Comparison of ENCODE assay signal across 10 mouse cellular contexts in genomic region chr11:5782199-5782944, GRCm38 (mm10). TPM values are rescaled to one million over a fixed set of nuclear protein-coding genes. Genes with fewer than 3 reads are reported as not detected.
A peak's percentile ranks its signal among the peaks of the same experiment; 100 is the strongest.
DNase-seq lines count a peak whose midpoint lies in the region; ATAC-seq and TF ChIP-seq lines count a peak whose summit lies in the region.
"Had no signal": no experiment of that assay in that cellular context is flagged by ENCODE, and none has a peak within 500 bp of the region (broad histone marks: within the 10 kb centered on the region; RNA-seq: fewer than 3 reads in every experiment).

No protein-coding gene starts in this region.

- H3K9me3 ChIP-seq in midbrain, postnatal 0 days (ENCODE audit: low read length): no peaks in the 10 kb centered on the region
- no peaks in the 10 kb centered on the region for H3K9me3 ChIP-seq in midbrain, embryonic 16.5 days (replicated peaks; ENCODE audit: control insufficient read depth, low read length, poor library complexity, severe bottlenecking)
- no peaks in the 10 kb centered on the region for H3K9me3 ChIP-seq in intestine, postnatal 0 days (ENCODE audit: control insufficient read depth)
- H3K9me3 ChIP-seq in stomach, embryonic 15.5 days: no peaks in the 10 kb centered on the region
- H3K9me3 ChIP-seq: embryonic facial prominence, embryonic 15.5 days; hindbrain, embryonic 13.5 days had no signal

- H3K9ac ChIP-seq in midbrain, postnatal 0 days (replicated peaks; ENCODE audit: low read length, poor library complexity, severe bottlenecking): no peak overlapping the region
- no peak overlapping the region for H3K9ac ChIP-seq in midbrain, embryonic 16.5 days (ENCODE audit: low read depth, low read length)
- no peak overlapping the region for H3K9ac ChIP-seq in intestine, postnatal 0 days (ENCODE audit: low read depth, low read length)
- no peak overlapping the region for H3K9ac ChIP-seq in stomach, embryonic 15.5 days
- H3K9ac ChIP-seq: embryonic facial prominence, embryonic 15.5 days; hindbrain, embryonic 13.5 days had no signal

- peak; percentile 27 for DNase-seq in embryo, embryonic 10 days (ENCODE audit: low spot score)
- no peak for DNase-seq in embryo, embryonic 11 days
- no peak for DNase-seq in midbrain, postnatal 0 days (ENCODE audit: low spot score)
- no peak for DNase-seq in adrenal gland, adult (ENCODE audit: inconsistent age in 2 of 2, low spot score in 1 of 2)
- no peak for DNase-seq in gastrocnemius, postnatal 25 days

- 72% methylated on average over 8 of the region's 8 CpGs for WGBS in midbrain, postnatal 0 days
- 68% methylated on average over 8 of the region's 8 CpGs for WGBS in midbrain, embryonic 16.5 days
- 45% methylated on average over 8 of the region's 8 CpGs for WGBS in intestine, postnatal 0 days
- WGBS in stomach, embryonic 15.5 days: 63% methylated on average over 8 of the region's 8 CpGs

- peak; percentile 42 for TF ChIP-seq CTCF in midbrain, postnatal 0 days (IDR thresholded peaks at IDR 0.05)
- TF ChIP-seq CTCF in intestine, postnatal 0 days (IDR thresholded peaks at IDR 0.05; ENCODE audit: low read depth): peak; percentile 70

- H3K4me3 ChIP-seq in midbrain, postnatal 0 days (ENCODE audit: low read depth, low read length): no peak overlapping the region
- H3K4me3 ChIP-seq in midbrain, embryonic 16.5 days (ENCODE audit: low read depth, low read length): no peak overlapping the region
- no peak overlapping the region for H3K4me3 ChIP-seq in intestine, postnatal 0 days (ENCODE audit: low read depth, low read length)
- no peak overlapping the region for H3K4me3 ChIP-seq in stomach, embryonic 15.5 days (replicated peaks)
- H3K4me3 ChIP-seq: embryonic facial prominence, embryonic 15.5 days; hindbrain, embryonic 13.5 days had no signal

- no peak for ATAC-seq in midbrain, postnatal 0 days (ENCODE audit: low FRiP score)
- ATAC-seq in midbrain, embryonic 16.5 days: no peak
- ATAC-seq in intestine, postnatal 0 days: peak; percentile 88
- peak; percentile 74 for ATAC-seq in stomach, embryonic 15.5 days (ENCODE audit: insufficient read depth, low FRiP score, low read depth)

- H3K27ac ChIP-seq in midbrain, postnatal 0 days (ENCODE audit: low read depth, low read length): no peak overlapping the region
- H3K27ac ChIP-seq in midbrain, embryonic 16.5 days (ENCODE audit: low read length): no peak overlapping the region
- peak overlapping the region; percentile 78 for H3K27ac ChIP-seq in intestine, postnatal 0 days (ENCODE audit: low read depth, low read length)
- H3K27ac ChIP-seq in stomach, embryonic 15.5 days: no peak overlapping the region; the same call in 1 of the 2 replicates
- H3K27ac ChIP-seq: embryonic facial prominence, embryonic 15.5 days; hindbrain, embryonic 13.5 days had no signal

- H3K4me2 ChIP-seq in midbrain, postnatal 0 days (ENCODE audit: low read depth, low read length, poor library complexity, severe bottlenecking): no peak overlapping the region
- H3K4me2 ChIP-seq in midbrain, embryonic 16.5 days (ENCODE audit: low read length): no peak overlapping the region
- H3K4me2 ChIP-seq in intestine, postnatal 0 days (replicated peaks; ENCODE audit: low read depth): peak overlapping the region; percentile 39
- no peak overlapping the region for H3K4me2 ChIP-seq in stomach, embryonic 15.5 days
- H3K4me2 ChIP-seq: embryonic facial prominence, embryonic 15.5 days; hindbrain, embryonic 13.5 days had no signal

- H3K4me1 ChIP-seq in midbrain, postnatal 0 days (ENCODE audit: insufficient read depth, low read length): 0 out of 2 replicates have a peak, but pooled peaks cover 1% of the 10 kb centered on the region
- peaks cover 2% of the 10 kb centered on the region for H3K4me1 ChIP-seq in midbrain, embryonic 16.5 days (ENCODE audit: control insufficient read depth, insufficient read depth, low read length)
- H3K4me1 ChIP-seq in intestine, postnatal 0 days (replicated peaks; ENCODE audit: control insufficient read depth, insufficient read depth, low read length): 0 out of 2 replicates have a peak, but pooled peaks cover 12% of the 10 kb centered on the region
- H3K4me1 ChIP-seq in stomach, embryonic 15.5 days: 0 out of 2 replicates have a peak, but pooled peaks cover 1% of the 10 kb centered on the region

- no peaks in the 10 kb centered on the region for H3K27me3 ChIP-seq in midbrain, postnatal 0 days (ENCODE audit: insufficient read depth, low read length)
- H3K27me3 ChIP-seq in midbrain, embryonic 16.5 days (ENCODE audit: control insufficient read depth, insufficient read depth, low read depth, low read length): no peaks in the 10 kb centered on the region
- no peaks in the 10 kb centered on the region for H3K27me3 ChIP-seq in intestine, postnatal 0 days (replicated peaks; ENCODE audit: control insufficient read depth, insufficient read depth, low read length)
- no peaks in the 10 kb centered on the region for H3K27me3 ChIP-seq in stomach, embryonic 15.5 days (replicated peaks)
- H3K27me3 ChIP-seq: embryonic facial prominence, embryonic 15.5 days; hindbrain, embryonic 13.5 days had no signal

- H3K36me3 ChIP-seq in midbrain, postnatal 0 days (ENCODE audit: insufficient read depth, low read length): peaks cover 15% of the 10 kb centered on the region
- no peaks in the 10 kb centered on the region; the same call in 1 of the 2 replicates for H3K36me3 ChIP-seq in midbrain, embryonic 16.5 days (ENCODE audit: control insufficient read depth, insufficient read depth, low read length)
- no peaks in the 10 kb centered on the region; the same call in 1 of the 2 replicates for H3K36me3 ChIP-seq in intestine, postnatal 0 days (ENCODE audit: control insufficient read depth, insufficient read depth)
- no peaks in the 10 kb centered on the region for H3K36me3 ChIP-seq in stomach, embryonic 15.5 days
- H3K36me3 ChIP-seq: embryonic facial prominence, embryonic 15.5 days had no signal

RNA-seq across cellular contexts. Expression of gene Dbnl, which starts 5.9 kb away (rescaled TPM):
- total RNA-seq in midbrain, postnatal 0 days (2014; rRNA removed): 82.2 and 90.8 TPM in 2 replicates
- polyA plus RNA-seq in midbrain, postnatal 0 days (2015; fragmentation: Nextera tagmentation; extraction: Ambion mirVana): 135 and 143 TPM in 2 replicates
- 152 and 156 TPM in 2 replicates for polyA plus RNA-seq in midbrain, embryonic 16.5 days (2015; fragmentation: Nextera tagmentation; extraction: Ambion mirVana)
- 93.0 and 99.7 TPM in 2 replicates for polyA plus RNA-seq in intestine, postnatal 0 days (2015; fragmentation: Nextera tagmentation; extraction: Ambion mirVana)
- 111 and 115 TPM in 2 replicates for polyA plus RNA-seq in stomach, embryonic 15.5 days (2015; fragmentation: Nextera tagmentation; extraction: Ambion mirVana)
- total RNA-seq in gastrocnemius, postnatal 25 days (2021): 10 to 100 TPM; 11.7 to 14.8 TPM

RNA-seq across cellular contexts. Expression of gene Urgcp, which starts 20.2 kb away (rescaled TPM):
- 53.9 and 56.2 TPM in 2 replicates for total RNA-seq in midbrain, postnatal 0 days (2014; rRNA removed)
- 34.2 and 35.0 TPM in 2 replicates for polyA plus RNA-seq in midbrain, postnatal 0 days (2015; fragmentation: Nextera tagmentation; extraction: Ambion mirVana)
- 33.6 and 34.4 TPM in 2 replicates for polyA plus RNA-seq in midbrain, embryonic 16.5 days (2015; fragmentation: Nextera tagmentation; extraction: Ambion mirVana)
- 15.4 and 19.0 TPM in 2 replicates for polyA plus RNA-seq in intestine, postnatal 0 days (2015; fragmentation: Nextera tagmentation; extraction: Ambion mirVana)
- 22.8 and 23.3 TPM in 2 replicates for polyA plus RNA-seq in stomach, embryonic 15.5 days (2015; fragmentation: Nextera tagmentation; extraction: Ambion mirVana)
- 10 to 100 TPM; 39.0 to 41.3 TPM for total RNA-seq in gastrocnemius, postnatal 25 days (2021)

RNA-seq across cellular contexts. Expression of gene Pgam2, which starts 21.2 kb away (rescaled TPM):
- not detected in 2 replicates for total RNA-seq in midbrain, postnatal 0 days (2014; rRNA removed)
- 2.9 and 3.8 TPM in 2 replicates for polyA plus RNA-seq in midbrain, postnatal 0 days (2015; fragmentation: Nextera tagmentation; extraction: Ambion mirVana)
- polyA plus RNA-seq in midbrain, embryonic 16.5 days (2015; fragmentation: Nextera tagmentation; extraction: Ambion mirVana): 2.4 and 3.1 TPM in 2 replicates
- polyA plus RNA-seq in intestine, postnatal 0 days (2015; fragmentation: Nextera tagmentation; extraction: Ambion mirVana): 9.9 and 10.1 TPM in 2 replicates
- 3.4 and 6.7 TPM in 2 replicates for polyA plus RNA-seq in stomach, embryonic 15.5 days (2015; fragmentation: Nextera tagmentation; extraction: Ambion mirVana)
- total RNA-seq in gastrocnemius, postnatal 25 days (2021): 1,000 to 10,000 TPM; 3,395 to 3,606 TPM

RNA-seq across cellular contexts. Expression of gene Polm, which starts 55.4 kb away (rescaled TPM):
- total RNA-seq in midbrain, postnatal 0 days (2014; rRNA removed): 6.6 and 10.7 TPM in 2 replicates
- 5.7 and 6.2 TPM in 2 replicates for polyA plus RNA-seq in midbrain, postnatal 0 days (2015; fragmentation: Nextera tagmentation; extraction: Ambion mirVana)
- 8.1 and 8.2 TPM in 2 replicates for polyA plus RNA-seq in midbrain, embryonic 16.5 days (2015; fragmentation: Nextera tagmentation; extraction: Ambion mirVana)
- 9.0 and 9.2 TPM in 2 replicates for polyA plus RNA-seq in intestine, postnatal 0 days (2015; fragmentation: Nextera tagmentation; extraction: Ambion mirVana)
- polyA plus RNA-seq in stomach, embryonic 15.5 days (2015; fragmentation: Nextera tagmentation; extraction: Ambion mirVana): 9.6 and 11.1 TPM in 2 replicates
- 1 to 10 TPM; 1.8 to 2.8 TPM for total RNA-seq in gastrocnemius, postnatal 25 days (2021)

Comparison
In these comparisons a context has a peak if more than half of its experiments do, and no peak if none do; other contexts are left out.
1. ATAC-seq: peak in intestine, postnatal 0 days (single experiment) and stomach, embryonic 15.5 days (single experiment); none in midbrain, postnatal 0 days (single experiment) and midbrain, embryonic 16.5 days (single experiment).